Mouse (Mus musculus): Measurements from ENCODE around the gene Rictor. TPM values are rescaled to one million over a fixed set of nuclear protein-coding genes. Genes with fewer than 3 reads are reported as not detected.

The Rictor gene
- total and polyA plus RNA-seq, 3 experiments, result 10.3 to 10.6 TPM; not detected in 1

DNA sequence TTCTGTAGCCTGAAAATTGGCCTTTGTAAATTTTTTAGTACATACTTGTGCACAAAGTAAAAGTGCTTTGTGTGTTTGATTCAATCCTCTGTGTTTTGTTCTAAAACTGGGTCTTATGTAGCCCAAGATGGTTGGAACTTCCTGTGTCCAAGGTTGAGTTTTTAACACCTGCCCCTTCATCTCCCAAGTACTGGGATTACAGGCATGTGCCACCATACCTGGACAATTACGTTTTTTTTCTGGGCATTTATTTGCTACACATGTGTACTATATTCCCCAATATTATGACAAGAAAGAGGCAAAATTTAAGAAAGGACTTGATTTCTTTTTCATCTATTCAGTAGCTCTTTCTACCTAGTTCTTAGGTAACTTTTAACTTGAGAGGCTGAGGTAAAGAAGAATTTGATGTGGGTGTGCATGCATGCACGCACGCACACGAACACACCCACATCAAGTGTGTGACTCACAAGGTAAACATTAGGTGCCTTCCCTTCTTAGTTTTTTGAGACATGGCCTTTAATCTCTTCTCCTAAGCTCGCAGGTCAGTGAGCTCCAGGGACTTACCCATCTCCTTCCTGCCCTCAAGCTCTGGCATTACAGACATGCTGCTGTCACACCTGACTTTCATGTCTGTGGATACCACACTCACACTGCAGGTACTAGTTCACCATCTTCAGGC lies 18.1 kb downstream of the Rictor start:
- Histone ChIP-seq H3K27me3 (ENCODE audit: control insufficient read depth in 1 of 2, insufficient read depth in 2 of 2, low read length in 2 of 2) (no peaks in the 10 kb centered on the region), H3K36me3 (ENCODE audit: control insufficient read depth in 1 of 2, insufficient read depth in 2 of 2, low read length in 2 of 2) (peaks cover 5 to 47% of the 10 kb centered on the region in 2 experiments; a peak in 3 of 4 replicates), H3K79me2 (ENCODE audit: control insufficient read depth, insufficient read depth, low read length, poor library complexity) (peaks cover 54% of the 10 kb centered on the region), H3K9me3 (replicated peaks; ENCODE audit: insufficient read depth, low read length) (no peaks in the 10 kb centered on the region), H3K9ac (ENCODE audit: control insufficient read depth, low read depth, low read length, poor library complexity, severe bottlenecking) (no peak overlapping the region), H3K4me3 (ENCODE audit: control insufficient read depth in 1 of 2, insufficient read depth in 1 of 2, low read depth in 2 of 2, low read length in 2 of 2) (no peak overlapping the region), H3K4me1 (ENCODE audit: control insufficient read depth in 1 of 2, insufficient read depth in 2 of 2, low read length in 2 of 2) (peaks cover 22 to 37% of the 10 kb centered on the region in 2 experiments), H3K27ac (ENCODE audit: control insufficient read depth, low read depth, low read length) (no peak overlapping the region)
- no peak for TF ChIP-seq JUND (IDR thresholded peaks at IDR 0.05; ENCODE audit: low read depth, low read length)
- TF ChIP-seq GATA1 (IDR thresholded peaks at IDR 0.05; ENCODE audit: low read depth, low read length), result no peak
- TF ChIP-seq KAT2A (conservative IDR thresholded peaks at IDR 0.05; ENCODE audit: low read depth, low read length), result no peak; the same call in 1 of the 2 replicates
- no peak for TF ChIP-seq HCFC1 (IDR thresholded peaks at IDR 0.05; ENCODE audit: low read depth, low read length)
- no peak for TF ChIP-seq RCOR1 (IDR thresholded peaks at IDR 0.05; ENCODE audit: low read depth, low read length)
- TF ChIP-seq POLR2AphosphoS5 (IDR thresholded peaks at IDR 0.05; ENCODE audit: borderline replicate concordance, low read depth, low read length), result no peak
- no peak for TF ChIP-seq MYC (IDR thresholded peaks at IDR 0.05; ENCODE audit: low read depth, low read length)
- no peak for TF ChIP-seq POLR2AphosphoS2 (IDR thresholded peaks at IDR 0.05; ENCODE audit: low read length)
- TF ChIP-seq TCF12 (IDR thresholded peaks at IDR 0.05; ENCODE audit: low read depth, low read length), result no peak
- TF ChIP-seq SIN3A (IDR thresholded peaks at IDR 0.05; ENCODE audit: low read length), result no peak; the same call in 1 of the 2 replicates
- TF ChIP-seq MYB (IDR thresholded peaks at IDR 0.05; ENCODE audit: low read depth, low read length), result no peak
- no peak for TF ChIP-seq MAFK (IDR thresholded peaks at IDR 0.05; ENCODE audit: borderline replicate concordance, low read depth, low read length)
- no peak for TF ChIP-seq SMC3 (IDR thresholded peaks at IDR 0.05; ENCODE audit: low read depth, low read length)
- no peak for TF ChIP-seq BHLHE40 (IDR thresholded peaks at IDR 0.05; ENCODE audit: borderline replicate concordance, low read depth, low read length)
- TF ChIP-seq E2F4 (IDR thresholded peaks at IDR 0.05; ENCODE audit: borderline replicate concordance, low read depth, low read length), result no peak
- TF ChIP-seq MXI1 (IDR thresholded peaks at IDR 0.05; ENCODE audit: low read depth, low read length), result no peak
- TF ChIP-seq ZKSCAN1 (IDR thresholded peaks at IDR 0.05; ENCODE audit: low read depth, low read length), result no peak
- no peak for TF ChIP-seq ETS1 (IDR thresholded peaks at IDR 0.05; ENCODE audit: low read depth, low read length)
- no peak for DNase-seq (ENCODE audit: low read depth, low spot score)

DNA sequence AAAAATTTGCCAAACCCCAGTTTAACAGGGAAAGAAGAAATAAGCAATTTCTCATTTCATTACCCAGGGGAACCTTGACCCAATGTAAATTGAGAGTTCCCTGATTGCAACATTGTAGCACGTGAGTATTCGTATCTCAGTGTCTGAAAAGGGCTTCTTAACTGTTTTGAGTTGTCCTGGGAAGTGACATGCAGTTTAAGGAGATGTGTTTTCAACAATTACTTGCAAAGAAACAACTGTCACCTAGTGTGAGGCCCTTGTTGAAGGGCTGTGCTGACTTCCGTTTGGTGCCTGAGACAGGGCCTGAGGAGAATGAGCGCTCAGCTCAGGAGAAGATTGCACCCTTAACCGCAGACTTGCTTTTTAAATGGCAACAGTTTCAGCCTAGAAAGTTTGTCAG lies 24.9 kb downstream of the Rictor start:
- Histone ChIP-seq H3K36me3 (ENCODE audit: control insufficient read depth in 1 of 2, insufficient read depth in 2 of 2, low read length in 2 of 2) (peaks cover 11 to 17% of the 10 kb centered on the region in 2 experiments), H3K9ac (ENCODE audit: control insufficient read depth, low read depth, low read length, poor library complexity, severe bottlenecking) (no peak overlapping the region), H3K79me2 (ENCODE audit: control insufficient read depth, insufficient read depth, low read length, poor library complexity) (peaks cover 35% of the 10 kb centered on the region), H3K9me3 (replicated peaks; ENCODE audit: insufficient read depth, low read length) (no peaks in the 10 kb centered on the region), H3K4me1 (ENCODE audit: control insufficient read depth in 1 of 2, insufficient read depth in 2 of 2, low read length in 2 of 2) (peaks cover 0 to 8% of the 10 kb centered on the region in 2 experiments; a peak in 2 of 4 replicates), H3K4me3 (ENCODE audit: control insufficient read depth in 1 of 2, insufficient read depth in 1 of 2, low read depth in 2 of 2, low read length in 2 of 2) (no peak overlapping the region), H3K27ac (ENCODE audit: control insufficient read depth, low read depth, low read length) (no peak overlapping the region), H3K27me3 (ENCODE audit: control insufficient read depth in 1 of 2, insufficient read depth in 2 of 2, low read length in 2 of 2) (no peaks in the 10 kb centered on the region)
- TF ChIP-seq SMC3 (IDR thresholded peaks at IDR 0.05; ENCODE audit: low read depth, low read length) (no peak), ZNF384 (IDR thresholded peaks at IDR 0.05; ENCODE audit: low read depth, low read length) (no peak), HCFC1 (IDR thresholded peaks at IDR 0.05; ENCODE audit: low read depth, low read length) (no peak), ZMIZ1 (IDR thresholded peaks at IDR 0.05; ENCODE audit: low read depth, low read length) (no peak), RAD21 (IDR thresholded peaks at IDR 0.05; ENCODE audit: low read depth, low read length) (no peak), MYC (IDR thresholded peaks at IDR 0.05; ENCODE audit: low read depth, low read length) (no peak), POLR2A (IDR thresholded peaks at IDR 0.05; ENCODE audit: control insufficient read depth in 1 of 2, insufficient read depth in 1 of 2, low read depth in 1 of 2, low read length in 2 of 2, poor library complexity in 1 of 2) (no peak), CHD2 (IDR thresholded peaks at IDR 0.05; ENCODE audit: low read length) (no peak), ZC3H11A (IDR thresholded peaks at IDR 0.05; ENCODE audit: low read depth, low read length) (no peak), SIN3A (IDR thresholded peaks at IDR 0.05; ENCODE audit: low read length) (no peak), GATA1 (IDR thresholded peaks at IDR 0.05; ENCODE audit: low read depth, low read length) (no peak), NRF1 (IDR thresholded peaks at IDR 0.05; ENCODE audit: insufficient read depth, low read depth, low read length, poor library complexity, severe bottlenecking) (no peak), POLR2AphosphoS2 (IDR thresholded peaks at IDR 0.05; ENCODE audit: low read length) (no peak), BHLHE40 (IDR thresholded peaks at IDR 0.05; ENCODE audit: borderline replicate concordance, low read depth, low read length) (no peak)
- DNase-seq (ENCODE audit: low read depth, low spot score), result no peak
